Mouse (Mus musculus) neural tube, embryonic 13.5 days (tissue): ENCODE data around the gene Ptpn21. TPM values are rescaled to one million over a fixed set of nuclear protein-coding genes. Genes with fewer than 3 reads are reported as not detected.
A peak's percentile ranks its signal among the peaks of the same experiment; 100 is the strongest.

Experiments used
- ATAC-seq: fragments of 200-750 bp; cut with Nextera tagmentation; 2 replicates; pipeline ENCODE4 v1.8.0; 2017; ENCODE audit warnings: low read depth, mild to moderate bottlenecking, moderate TSS enrichment, moderate library complexity
- H3K27ac ChIP-seq: fragments of 300-500 bp; sonication (generic); replicated peaks from 2 replicates; pipeline ENCODE4 v1.5.1; 2015; ENCODE audit warnings: moderate library complexity, mild to moderate bottlenecking, inconsistent platforms
- H3K27me3 ChIP-seq: fragments of 300-500 bp; sonication (generic); 2 replicates; pipeline ENCODE4 v1.6.1; 2015; ENCODE audit warnings: mild to moderate bottlenecking, inconsistent platforms
- H3K36me3 ChIP-seq: fragments of 300-500 bp; sonication (generic); 2 replicates; pipeline ENCODE4 v1.6.1; 2015; ENCODE audit warnings: mild to moderate bottlenecking, inconsistent platforms
- H3K4me1 ChIP-seq: fragments of 300-500 bp; sonication (generic); replicated peaks from 2 replicates; pipeline ENCODE4 v1.6.1; 2015; ENCODE audit warnings: inconsistent platforms
- H3K4me2 ChIP-seq: fragments of 300-500 bp; sonication (generic); 2 replicates; pipeline ENCODE4 v1.6.1; 2015; ENCODE audit warnings: inconsistent platforms, mild to moderate bottlenecking, moderate library complexity
- H3K4me3 ChIP-seq: fragments of 300-500 bp; sonication (generic); 2 replicates; pipeline ENCODE4 v1.5.1; 2015; ENCODE audit warnings: mild to moderate bottlenecking, inconsistent platforms
- H3K9ac ChIP-seq: fragments of 300-500 bp; sonication (generic); 2 replicates; pipeline ENCODE4 v1.6.1; 2015; ENCODE audit warnings: moderate library complexity, mild to moderate bottlenecking, inconsistent platforms
- H3K9me3 ChIP-seq: fragments of 300-500 bp; sonication (generic); 2 replicates; pipeline ENCODE4 v1.6.1; 2016; ENCODE audit warnings: inconsistent platforms
- WGBS: fragments of 180-500 bp; shearing (Covaris S2); methylation state at CpG from one replicate; pipeline ENCODE4 v1.1.7; 2015; 5-methylcytosine and 5-hydroxymethylcytosine counted together
- polyA plus RNA-seq: library from polyadenylated mRNA; unstranded; fragments of >200 nt; fragmentation: Nextera tagmentation; extraction: Ambion mirVana; gene quantifications from 2 replicates; pipeline ENCODE4 v1.2.1, GENCODE M21; 2015

The Ptpn21 gene
- polyA plus RNA-seq, 1 experiment from 2014 or later, result 5.3 TPM

- WGBS, result 29% methylated on average over 14 of the region's 14 CpGs
Observed at GRCm38 (mm10) chr12:98677336-98677735, 59.9 kb downstream of the Ptpn21 start.

GRCm38 (mm10) chr12:98676861-98677260, 60.3 kb downstream of the Ptpn21 start:
- 95% methylated on average over 6 of the region's 6 CpGs for WGBS

More at GRCm38 (mm10) chr12:98677336-98677735, 59.9 kb downstream of the Ptpn21 start:
- no peak overlapping the region for H3K27ac ChIP-seq
- ATAC-seq, result no peak
- peaks cover 31% of the 10 kb centered on the region for H3K36me3 ChIP-seq
- H3K9me3 ChIP-seq, result no peaks in the 10 kb centered on the region
- H3K4me3 ChIP-seq, result no peak overlapping the region
- no peaks in the 10 kb centered on the region for H3K27me3 ChIP-seq
- no peak overlapping the region for H3K4me2 ChIP-seq
- H3K4me1 ChIP-seq, result peaks cover 8% of the 10 kb centered on the region
- no peak overlapping the region for H3K9ac ChIP-seq

GRCm38 (mm10) chr12:98674627-98675143, 62.5 kb downstream of the Ptpn21 start:
- no peaks in the 10 kb centered on the region for H3K4me1 ChIP-seq

More at GRCm38 (mm10) chr12:98676861-98677260, 60.3 kb downstream of the Ptpn21 start:
- H3K27ac ChIP-seq, result no peak overlapping the region
- no peak overlapping the region for H3K4me2 ChIP-seq
- no peaks in the 10 kb centered on the region for H3K9me3 ChIP-seq
- no peaks in the 10 kb centered on the region for H3K27me3 ChIP-seq
- ATAC-seq, result no peak
- peaks cover 26% of the 10 kb centered on the region; the same call in 1 of the 2 replicates for H3K36me3 ChIP-seq
- H3K4me3 ChIP-seq, result no peak overlapping the region
- H3K4me1 ChIP-seq, result peaks cover 8% of the 10 kb centered on the region
- H3K9ac ChIP-seq, result no peak overlapping the region

GRCm38 (mm10) chr12:98673879-98674278, 63.3 kb downstream of the Ptpn21 start:
- Histone ChIP-seq H3K27me3 (no peaks in the 10 kb centered on the region), H3K4me2 (no peak overlapping the region), H3K4me1 (no peaks in the 10 kb centered on the region), H3K4me3 (no peak overlapping the region), H3K9me3 (no peaks in the 10 kb centered on the region), H3K9ac (no peak overlapping the region), H3K36me3 (peaks cover 31% of the 10 kb centered on the region), H3K27ac (no peak overlapping the region)
- ATAC-seq, result no peak
- WGBS, result 63% methylated on average over 6 of the region's 6 CpGs

More at GRCm38 (mm10) chr12:98674627-98675143, 62.5 kb downstream of the Ptpn21 start:
- Histone ChIP-seq H3K9me3 (no peaks in the 10 kb centered on the region), H3K36me3 (peaks cover 30% of the 10 kb centered on the region), H3K27me3 (no peaks in the 10 kb centered on the region), H3K4me2 (peak overlapping the region; percentile 46), H3K9ac (0 out of 2 replicates have a peak overlapping the region, but pooled peaks have one; percentile 9), H3K27ac (0 out of 2 replicates have a peak overlapping the region, but pooled peaks have one; percentile 39), H3K4me3 (peak overlapping the region; percentile 26; the same call in 1 of the 2 replicates)
- WGBS, result 9% methylated on average over 9 of the region's 9 CpGs
- ATAC-seq, result peak; percentile 92

- peaks cover 27% of the 10 kb centered on the region for H3K36me3 ChIP-seq
- H3K9ac ChIP-seq, result no peak overlapping the region
- no peak overlapping the region for H3K4me3 ChIP-seq
- H3K9me3 ChIP-seq, result no peaks in the 10 kb centered on the region
- no peak overlapping the region for H3K4me2 ChIP-seq
- 86% methylated on average over 4 of the region's 4 CpGs for WGBS
- H3K27me3 ChIP-seq, result no peaks in the 10 kb centered on the region
- no peak for ATAC-seq
- H3K4me1 ChIP-seq, result no peaks in the 10 kb centered on the region
- H3K27ac ChIP-seq, result no peak overlapping the region
Observed at GRCm38 (mm10) chr12:98670429-98670828, 66.8 kb downstream of the Ptpn21 start.

GRCm38 (mm10) chr12:98669864-98670263, 67.3 kb downstream of the Ptpn21 start:
- no peaks in the 10 kb centered on the region for H3K27me3 ChIP-seq

GRCm38 (mm10) chr12:98669086-98669485, 68.1 kb downstream of the Ptpn21 start:
- H3K36me3 ChIP-seq, result peaks cover 35% of the 10 kb centered on the region

More at GRCm38 (mm10) chr12:98669864-98670263, 67.3 kb downstream of the Ptpn21 start:
- Histone ChIP-seq H3K36me3 (peaks cover 31% of the 10 kb centered on the region), H3K4me2 (no peak overlapping the region), H3K9me3 (no peaks in the 10 kb centered on the region), H3K4me3 (no peak overlapping the region), H3K4me1 (no peaks in the 10 kb centered on the region), H3K27ac (no peak overlapping the region), H3K9ac (no peak overlapping the region)
- no peak for ATAC-seq
- 90% methylated on average over 5 of the region's 5 CpGs for WGBS

GRCm38 (mm10) chr12:98668132-98668814, 68.9 kb downstream of the Ptpn21 start:
- H3K9ac ChIP-seq, result no peak overlapping the region
- H3K9me3 ChIP-seq, result no peaks in the 10 kb centered on the region
- no peak for ATAC-seq
- H3K36me3 ChIP-seq, result peaks cover 41% of the 10 kb centered on the region
- 83% methylated on average over 10 of the region's 10 CpGs for WGBS
- H3K27ac ChIP-seq, result no peak overlapping the region
- H3K4me2 ChIP-seq, result no peak overlapping the region
- no peaks in the 10 kb centered on the region for H3K4me1 ChIP-seq
- no peak overlapping the region for H3K4me3 ChIP-seq
- H3K27me3 ChIP-seq, result no peaks in the 10 kb centered on the region

More at GRCm38 (mm10) chr12:98669086-98669485, 68.1 kb downstream of the Ptpn21 start:
- Histone ChIP-seq H3K27ac (no peak overlapping the region), H3K4me3 (no peak overlapping the region), H3K27me3 (no peaks in the 10 kb centered on the region), H3K9me3 (no peaks in the 10 kb centered on the region), H3K4me2 (no peak overlapping the region), H3K4me1 (no peaks in the 10 kb centered on the region), H3K9ac (no peak overlapping the region)
- WGBS, result 93% methylated on average over 10 of the region's 10 CpGs
- no peak for ATAC-seq

GRCm38 (mm10) chr12:98662617-98663016, 74.6 kb downstream of the Ptpn21 start:
- Histone ChIP-seq H3K36me3 (peaks cover 49% of the 10 kb centered on the region), H3K27ac (no peak overlapping the region), H3K9ac (no peak overlapping the region), H3K4me2 (no peak overlapping the region), H3K4me3 (no peak overlapping the region), H3K27me3 (no peaks in the 10 kb centered on the region), H3K4me1 (no peaks in the 10 kb centered on the region), H3K9me3 (no peaks in the 10 kb centered on the region)
- no peak for ATAC-seq
- 93% methylated on average over 7 of the region's 7 CpGs for WGBS

GRCm38 (mm10) chr12:98656873-98657272, 80.3 kb downstream of the Ptpn21 start:
- no peak overlapping the region for H3K4me2 ChIP-seq
- no peaks in the 10 kb centered on the region for H3K27me3 ChIP-seq
- H3K9me3 ChIP-seq, result no peaks in the 10 kb centered on the region
- WGBS, result 68% methylated on average over 2 of the region's 2 CpGs
- no peak overlapping the region for H3K4me3 ChIP-seq
- no peak for ATAC-seq
- H3K4me1 ChIP-seq, result no peaks in the 10 kb centered on the region
- peaks cover 44% of the 10 kb centered on the region for H3K36me3 ChIP-seq
- no peak overlapping the region for H3K27ac ChIP-seq
- no peak overlapping the region for H3K9ac ChIP-seq

GRCm38 (mm10) chr12:98644852-98645251, 92.4 kb downstream of the Ptpn21 start:
- no peak overlapping the region for H3K4me2 ChIP-seq
- H3K4me1 ChIP-seq, result no peaks in the 10 kb centered on the region
- no peak overlapping the region for H3K27ac ChIP-seq
- H3K36me3 ChIP-seq, result peaks cover 21% of the 10 kb centered on the region; the same call in 1 of the 2 replicates
- no peak overlapping the region for H3K4me3 ChIP-seq
- H3K27me3 ChIP-seq, result no peaks in the 10 kb centered on the region
- H3K9me3 ChIP-seq, result no peaks in the 10 kb centered on the region
- H3K9ac ChIP-seq, result no peak overlapping the region
- ATAC-seq, result no peak

- peak; percentile 87 for ATAC-seq
- H3K9me3 ChIP-seq, result no peaks in the 10 kb centered on the region; the same call in 1 of the 2 replicates
- peak overlapping the region; percentile 84 for H3K4me3 ChIP-seq
- no peaks in the 10 kb centered on the region for H3K27me3 ChIP-seq
- H3K9ac ChIP-seq, result peak overlapping the region; percentile 80
- peak overlapping the region; percentile 75 for H3K27ac ChIP-seq
- H3K4me1 ChIP-seq, result peaks cover 17% of the 10 kb centered on the region
- H3K4me2 ChIP-seq, result peak overlapping the region; percentile 67
- peaks cover 13% of the 10 kb centered on the region; the same call in 1 of the 2 replicates for H3K36me3 ChIP-seq
- WGBS, result 2% methylated on average over 16 of the region's 16 CpGs
Observed at GRCm38 (mm10) chr12:98628260-98628970, 108.8 kb downstream of the Ptpn21 start.
